Mouse (Mus musculus): Measurements from ENCODE around the gene Cdkn3. TPM values are rescaled to one million over a fixed set of nuclear protein-coding genes. Genes with fewer than 3 reads are reported as not detected.

Cdkn3 gene
- polyA plus RNA-seq, 1 experiment from 2014 or later: 48.1 TPM

DNA sequence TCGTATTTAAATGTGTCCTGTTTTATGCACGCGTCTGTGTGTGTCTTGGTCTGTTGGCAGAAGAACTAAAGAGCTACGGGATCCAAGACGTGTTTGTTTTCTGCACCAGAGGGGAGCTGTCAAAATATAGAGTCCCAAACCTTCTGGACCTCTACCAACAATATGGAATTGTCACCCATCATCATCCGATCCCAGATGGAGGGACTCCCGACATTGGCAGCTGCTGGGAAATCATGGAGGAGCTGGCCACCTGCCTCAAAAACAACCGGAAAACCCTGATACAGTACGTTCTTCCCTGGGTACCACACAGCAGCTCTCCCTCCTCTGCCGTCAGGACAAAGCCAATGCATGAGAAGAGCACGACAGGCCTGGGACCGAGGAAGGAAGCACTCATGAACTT lies 6.8 kb downstream of the Cdkn3 start:
- no peak overlapping the region for H3K4me2 ChIP-seq (ENCODE audit: low read depth, severe bottlenecking)
- H3K36me3 ChIP-seq (ENCODE audit: control insufficient read depth, insufficient read depth, low read length): peaks cover 5% of the 10 kb centered on the region; the same call in 1 of the 2 replicates
- H3K4me3 ChIP-seq (ENCODE audit: low read depth, low read length): no peak overlapping the region
- H3K4me1 ChIP-seq (ENCODE audit: control insufficient read depth, insufficient read depth, low read length): no peaks in the 10 kb centered on the region
- H3K27me3 ChIP-seq (ENCODE audit: control insufficient read depth, insufficient read depth, low read length): no peaks in the 10 kb centered on the region
- WGBS: 89% methylated on average over 12 of the region's 12 CpGs
- no peak for DNase-seq (ENCODE audit: low spot score)
- H3K27ac ChIP-seq (replicated peaks; ENCODE audit: low read depth, low read length): no peak overlapping the region
- ATAC-seq (ENCODE audit: insufficient number of reproducible peaks, low FRiP score, low TSS enrichment, low read depth): no peak
- H3K9me3 ChIP-seq (ENCODE audit: control insufficient read depth, low read length): no peaks in the 10 kb centered on the region
- no peak overlapping the region for H3K9ac ChIP-seq (ENCODE audit: low read length)

GRCm38 (mm10) chr14:46770036-46770435 lies 9.7 kb downstream of the Cdkn3 start:
- H3K4me3 ChIP-seq (ENCODE audit: low read depth, low read length): no peak overlapping the region
- no peak for ATAC-seq (ENCODE audit: insufficient number of reproducible peaks, low FRiP score, low TSS enrichment, low read depth)
- H3K4me1 ChIP-seq (ENCODE audit: control insufficient read depth, insufficient read depth, low read length): no peaks in the 10 kb centered on the region
- H3K27ac ChIP-seq (replicated peaks; ENCODE audit: low read depth, low read length): no peak overlapping the region
- H3K9me3 ChIP-seq (ENCODE audit: control insufficient read depth, low read length): no peaks in the 10 kb centered on the region
- peaks cover 10% of the 10 kb centered on the region for H3K36me3 ChIP-seq (ENCODE audit: control insufficient read depth, insufficient read depth, low read length)
- no peaks in the 10 kb centered on the region for H3K27me3 ChIP-seq (ENCODE audit: control insufficient read depth, insufficient read depth, low read length)
- DNase-seq (ENCODE audit: low spot score): no peak
- H3K4me2 ChIP-seq (ENCODE audit: low read depth, severe bottlenecking): no peak overlapping the region
- no peak overlapping the region for H3K9ac ChIP-seq (ENCODE audit: low read length)
- WGBS: 92% methylated on average over 6 of the region's 6 CpGs

DNA sequence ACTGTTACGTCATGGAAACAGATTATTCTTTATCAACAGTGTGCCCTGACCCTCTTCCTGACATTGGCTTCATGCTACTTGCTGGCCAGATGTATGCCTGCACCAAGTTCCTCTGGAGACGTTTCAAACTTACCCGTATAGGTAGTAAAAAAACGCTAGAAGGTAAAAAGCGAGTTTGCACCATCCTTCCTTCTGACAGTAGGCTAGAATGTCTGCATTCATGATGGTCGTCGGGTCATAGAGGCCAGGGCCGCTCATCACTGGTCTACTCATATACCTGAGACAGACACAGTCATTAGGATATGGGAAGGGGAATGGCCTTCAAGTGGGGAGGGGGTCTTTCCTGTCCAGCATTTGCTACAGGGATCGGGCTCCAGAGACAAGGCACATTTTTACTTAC lies 18.4 kb downstream of the Cdkn3 start:
- Histone ChIP-seq H3K4me3 (ENCODE audit: low read depth, low read length) (no peak overlapping the region), H3K4me1 (ENCODE audit: control insufficient read depth, insufficient read depth, low read length) (no peaks in the 10 kb centered on the region), H3K9ac (ENCODE audit: low read length) (no peak overlapping the region), H3K9me3 (ENCODE audit: control insufficient read depth, low read length) (peaks cover 2% of the 10 kb centered on the region; the same call in 1 of the 2 replicates), H3K27me3 (ENCODE audit: control insufficient read depth, insufficient read depth, low read length) (no peaks in the 10 kb centered on the region), H3K36me3 (ENCODE audit: control insufficient read depth, insufficient read depth, low read length) (peaks cover 37% of the 10 kb centered on the region), H3K27ac (replicated peaks; ENCODE audit: low read depth, low read length) (no peak overlapping the region), H3K4me2 (ENCODE audit: low read depth, severe bottlenecking) (no peak overlapping the region)
- 95% methylated on average over 9 of the region's 9 CpGs for WGBS
- DNase-seq (ENCODE audit: low spot score) (no peak), ATAC-seq (ENCODE audit: insufficient number of reproducible peaks, low FRiP score, low TSS enrichment, low read depth) (no peak)

DNA sequence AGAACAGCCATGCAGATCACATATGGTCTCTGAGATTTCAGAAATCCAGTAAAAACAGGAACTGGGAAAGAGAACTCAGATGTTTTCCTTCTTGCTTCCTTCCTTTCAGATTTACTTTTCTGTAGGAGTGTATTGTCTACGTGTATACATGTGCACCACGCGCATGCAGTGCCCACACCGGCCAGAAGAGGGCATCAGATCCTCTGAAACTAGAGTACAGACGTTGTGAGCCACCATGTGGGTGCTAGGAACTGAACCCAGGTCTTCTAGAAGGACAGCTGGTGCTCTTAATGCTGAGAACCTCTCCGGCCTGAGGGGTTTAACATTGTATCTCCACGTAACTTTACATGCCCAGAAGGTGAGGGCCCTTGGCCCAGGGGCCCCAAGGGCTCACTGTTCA lies 18.9 kb downstream of the Cdkn3 start:
- 92% methylated on average over 7 of the region's 7 CpGs for WGBS
- no peaks in the 10 kb centered on the region for H3K4me1 ChIP-seq (ENCODE audit: control insufficient read depth, insufficient read depth, low read length)
- peaks cover 37% of the 10 kb centered on the region for H3K36me3 ChIP-seq (ENCODE audit: control insufficient read depth, insufficient read depth, low read length)
- no peak overlapping the region for H3K27ac ChIP-seq (replicated peaks; ENCODE audit: low read depth, low read length)
- no peak overlapping the region for H3K4me2 ChIP-seq (ENCODE audit: low read depth, severe bottlenecking)
- DNase-seq (ENCODE audit: low spot score) (no peak), ATAC-seq (ENCODE audit: insufficient number of reproducible peaks, low FRiP score, low TSS enrichment, low read depth) (no peak)
- H3K9ac ChIP-seq (ENCODE audit: low read length): no peak overlapping the region
- no peaks in the 10 kb centered on the region for H3K27me3 ChIP-seq (ENCODE audit: control insufficient read depth, insufficient read depth, low read length)
- H3K4me3 ChIP-seq (ENCODE audit: low read depth, low read length): no peak overlapping the region
- H3K9me3 ChIP-seq (ENCODE audit: control insufficient read depth, low read length): peaks cover 2% of the 10 kb centered on the region; the same call in 1 of the 2 replicates

DNA sequence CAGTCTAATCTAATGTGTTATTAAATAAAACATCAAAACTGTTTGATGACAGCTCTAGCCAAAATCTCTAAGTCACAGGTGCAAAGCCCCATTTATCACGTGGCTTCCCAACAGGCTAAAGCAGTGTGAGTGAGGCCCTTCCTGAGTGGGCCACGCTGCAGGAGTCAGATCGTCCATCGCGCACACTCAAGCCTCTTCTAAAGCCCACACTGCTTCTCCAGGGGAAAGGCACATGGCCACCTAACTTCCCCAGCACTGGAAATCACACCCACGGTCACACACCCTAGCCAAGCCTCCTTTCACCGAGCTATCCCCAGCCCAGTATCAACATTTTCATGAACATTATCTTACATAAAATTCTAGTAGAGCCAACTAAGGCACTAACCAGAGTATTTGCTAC lies 20.7 kb downstream of the Cdkn3 start:
- Histone ChIP-seq H3K4me1 (ENCODE audit: control insufficient read depth, insufficient read depth, low read length) (no peaks in the 10 kb centered on the region), H3K27me3 (ENCODE audit: control insufficient read depth, insufficient read depth, low read length) (no peaks in the 10 kb centered on the region), H3K9ac (ENCODE audit: low read length) (no peak overlapping the region), H3K4me2 (ENCODE audit: low read depth, severe bottlenecking) (no peak overlapping the region), H3K27ac (replicated peaks; ENCODE audit: low read depth, low read length) (no peak overlapping the region), H3K9me3 (ENCODE audit: control insufficient read depth, low read length) (peaks cover 2% of the 10 kb centered on the region; the same call in 1 of the 2 replicates), H3K4me3 (ENCODE audit: low read depth, low read length) (no peak overlapping the region), H3K36me3 (ENCODE audit: control insufficient read depth, insufficient read depth, low read length) (peaks cover 31% of the 10 kb centered on the region)
- WGBS: 96% methylated on average over 7 of the region's 7 CpGs
- ATAC-seq (ENCODE audit: insufficient number of reproducible peaks, low FRiP score, low TSS enrichment, low read depth) (no peak), DNase-seq (ENCODE audit: low spot score) (no peak)

DNA sequence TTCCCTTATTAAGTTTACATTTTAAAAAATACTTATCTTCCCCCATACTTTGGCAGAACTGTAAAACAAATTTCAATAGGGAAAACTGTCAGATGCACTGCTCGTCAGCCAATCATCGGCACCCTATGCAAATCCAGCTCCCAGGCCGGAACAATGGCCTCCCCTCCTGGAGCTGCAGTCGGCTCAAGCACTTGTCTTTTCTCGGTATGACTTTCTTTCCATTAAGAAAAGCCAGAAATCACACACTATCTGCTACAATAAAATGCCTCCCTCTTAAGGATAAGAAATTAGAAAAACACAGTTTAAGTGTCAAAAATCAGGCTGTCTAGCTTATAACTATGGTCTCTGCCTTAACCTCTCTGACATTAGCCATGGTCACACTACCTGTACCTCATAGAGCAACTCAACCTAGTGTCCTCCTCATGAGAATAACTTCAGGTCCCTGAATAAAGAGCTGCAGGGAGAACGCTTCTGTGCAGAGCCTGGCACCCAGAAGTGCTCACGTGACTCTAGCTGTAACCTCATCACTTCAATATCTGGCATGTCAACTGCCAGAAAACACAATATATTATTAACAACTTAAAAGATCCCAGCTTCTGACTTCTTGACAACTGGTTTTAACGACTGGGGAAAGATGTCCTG lies 22.0 kb downstream of the Cdkn3 start:
- DNase-seq (ENCODE audit: low spot score): no peak
- 91% methylated on average over 8 of the region's 8 CpGs for WGBS
- H3K27me3 ChIP-seq (ENCODE audit: control insufficient read depth, insufficient read depth, low read length): no peaks in the 10 kb centered on the region
- H3K4me1 ChIP-seq (ENCODE audit: control insufficient read depth, insufficient read depth, low read length): peaks cover 6% of the 10 kb centered on the region
- ATAC-seq (ENCODE audit: insufficient number of reproducible peaks, low FRiP score, low TSS enrichment, low read depth): no peak
- no peak overlapping the region for H3K9ac ChIP-seq (ENCODE audit: low read length)
- H3K27ac ChIP-seq (replicated peaks; ENCODE audit: low read depth, low read length): no peak overlapping the region
- peaks cover 31% of the 10 kb centered on the region for H3K36me3 ChIP-seq (ENCODE audit: control insufficient read depth, insufficient read depth, low read length)
- H3K9me3 ChIP-seq (ENCODE audit: control insufficient read depth, low read length): peaks cover 2% of the 10 kb centered on the region; the same call in 1 of the 2 replicates
- H3K4me2 ChIP-seq (ENCODE audit: low read depth, severe bottlenecking): no peak overlapping the region
- H3K4me3 ChIP-seq (ENCODE audit: low read depth, low read length): no peak overlapping the region

DNA sequence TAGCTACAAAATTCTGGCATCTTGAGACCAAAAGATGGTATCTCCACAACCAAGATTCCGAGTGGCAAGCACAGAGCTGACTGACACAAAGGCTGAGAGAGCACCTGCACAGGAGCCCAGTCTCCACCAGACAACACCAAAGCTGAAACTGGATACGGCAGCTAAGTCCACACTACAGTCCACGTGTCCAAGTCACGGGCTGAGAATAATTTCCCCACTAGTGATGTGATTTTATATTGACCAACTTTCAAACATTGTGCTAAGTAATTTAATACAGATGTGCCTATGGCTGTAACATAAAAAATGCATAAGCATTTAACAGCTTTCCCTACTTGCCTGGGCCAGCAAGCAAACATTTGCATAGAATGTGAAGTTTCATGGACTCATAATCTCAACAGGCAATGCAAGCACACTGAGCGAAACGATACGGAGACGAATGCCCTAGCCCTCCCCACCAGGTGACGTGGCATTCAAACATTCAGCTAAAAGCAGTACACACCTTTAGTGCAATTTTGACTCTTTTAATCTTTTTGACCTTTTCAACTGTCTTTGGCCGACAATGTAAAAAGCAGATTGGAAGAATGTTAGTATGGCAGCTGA lies 23.1 kb downstream of the Cdkn3 start:
- 88% methylated on average over 10 of the region's 10 CpGs for WGBS
- H3K36me3 ChIP-seq (ENCODE audit: control insufficient read depth, insufficient read depth, low read length): peaks cover 23% of the 10 kb centered on the region
- H3K4me2 ChIP-seq (ENCODE audit: low read depth, severe bottlenecking): no peak overlapping the region
- H3K4me1 ChIP-seq (ENCODE audit: control insufficient read depth, insufficient read depth, low read length): peaks cover 6% of the 10 kb centered on the region
- DNase-seq (ENCODE audit: low spot score): no peak
- ATAC-seq (ENCODE audit: insufficient number of reproducible peaks, low FRiP score, low TSS enrichment, low read depth): no peak
- no peak overlapping the region for H3K27ac ChIP-seq (replicated peaks; ENCODE audit: low read depth, low read length)
- no peak overlapping the region for H3K4me3 ChIP-seq (ENCODE audit: low read depth, low read length)
- H3K9ac ChIP-seq (ENCODE audit: low read length): no peak overlapping the region
- peaks cover 2% of the 10 kb centered on the region; the same call in 1 of the 2 replicates for H3K9me3 ChIP-seq (ENCODE audit: control insufficient read depth, low read length)
- H3K27me3 ChIP-seq (ENCODE audit: control insufficient read depth, insufficient read depth, low read length): no peaks in the 10 kb centered on the region

DNA sequence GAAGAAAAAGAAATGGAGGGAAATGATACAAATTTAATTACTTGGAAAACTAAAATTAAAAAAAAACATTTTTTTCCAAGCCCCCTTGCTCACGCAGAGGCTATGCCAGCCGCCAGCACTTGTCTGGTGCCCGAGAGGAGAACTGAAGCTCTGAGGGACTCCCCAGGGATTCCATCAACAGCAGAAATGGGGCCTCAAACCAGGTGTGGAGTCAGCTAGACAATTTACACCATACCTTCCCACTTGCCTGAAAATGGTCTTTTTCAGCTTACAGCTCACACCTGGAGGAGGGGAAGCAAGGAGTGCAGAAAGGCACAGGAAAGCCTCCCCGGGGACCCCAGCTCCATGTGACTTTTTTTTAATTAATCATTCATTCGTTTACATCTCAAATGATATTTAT lies 24.9 kb downstream of the Cdkn3 start:
- DNase-seq (ENCODE audit: low spot score) (no peak), ATAC-seq (ENCODE audit: insufficient number of reproducible peaks, low FRiP score, low TSS enrichment, low read depth) (no peak)
- Histone ChIP-seq H3K4me1 (ENCODE audit: control insufficient read depth, insufficient read depth, low read length) (peaks cover 6% of the 10 kb centered on the region), H3K9ac (ENCODE audit: low read length) (no peak overlapping the region), H3K27ac (replicated peaks; ENCODE audit: low read depth, low read length) (no peak overlapping the region), H3K9me3 (ENCODE audit: control insufficient read depth, low read length) (no peaks in the 10 kb centered on the region), H3K4me2 (ENCODE audit: low read depth, severe bottlenecking) (no peak overlapping the region), H3K36me3 (ENCODE audit: control insufficient read depth, insufficient read depth, low read length) (peaks cover 6% of the 10 kb centered on the region; the same call in 1 of the 2 replicates), H3K27me3 (ENCODE audit: control insufficient read depth, insufficient read depth, low read length) (no peaks in the 10 kb centered on the region), H3K4me3 (ENCODE audit: low read depth, low read length) (no peak overlapping the region)
- WGBS: 87% methylated on average over 5 of the region's 5 CpGs
